Mouse (Mus musculus) urinary bladder, adult 18-20 months (tissue): Measurements from ENCODE around the gene Nsd1.
"Not testable (repeated sequence)": the region's sequence is repeated elsewhere in the genome, so short reads cannot be mapped to it uniquely, and the experiment has no call there.

Experiments
- DNase-seq, 2 experiments: peaks; one replicate each; pipeline ENCODE4 v3.0.0; 2022; ENCODE audit warnings: low spot score in 2 of 2, mixed read lengths in 2 of 2

Gene Nsd1

DNA sequence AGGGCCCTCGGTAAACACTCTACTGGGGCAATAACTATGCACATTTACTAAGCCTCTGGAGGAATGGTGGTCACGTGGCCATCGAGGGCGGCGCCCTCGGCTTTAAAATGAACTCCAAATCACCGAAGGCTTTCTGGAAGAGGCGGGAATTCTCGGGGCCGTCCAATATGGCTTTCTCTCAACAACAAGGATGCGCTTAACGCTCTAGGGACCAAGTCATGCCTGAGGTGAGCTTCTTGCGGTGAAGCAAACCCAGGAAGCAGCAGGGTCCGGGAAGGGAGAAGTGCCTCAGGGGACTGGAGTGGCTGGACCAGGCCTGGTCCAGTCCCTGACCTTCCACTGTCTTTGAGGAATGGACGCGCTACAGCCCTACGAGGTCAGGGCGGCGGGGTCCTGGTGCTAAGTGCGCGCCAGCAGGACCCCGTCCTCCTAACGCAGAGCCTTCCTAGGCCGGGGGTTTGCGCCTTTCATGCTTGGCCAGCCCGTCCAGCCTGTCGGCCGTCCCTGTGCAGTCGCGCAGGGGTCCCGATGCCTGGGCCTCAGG, at the start of gene Nsd1:
TSS of gene Nsd1 (plus strand) at position 134 of the 544 bp plus-strand sequence.
- DNase-seq, result no peak

DNA sequence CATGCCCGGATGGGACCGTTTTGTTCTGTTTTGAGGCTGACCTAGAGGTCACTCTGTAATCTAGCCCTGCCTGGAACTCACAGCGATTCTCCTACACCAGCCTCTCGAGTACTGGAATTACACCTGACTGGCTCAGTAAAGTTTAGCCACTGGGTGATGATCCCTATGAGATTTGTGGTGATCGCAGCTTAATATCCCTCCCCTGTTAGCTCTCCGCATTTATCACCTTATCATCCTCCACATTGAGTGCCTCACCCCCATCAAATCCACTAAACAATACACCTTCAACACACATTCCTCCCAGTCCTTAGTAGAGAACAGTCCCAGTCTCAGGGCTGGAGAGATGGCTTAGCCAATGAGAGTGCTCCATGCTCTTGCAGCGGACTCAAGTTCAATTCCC, 47.2 kb upstream of the Nsd1 start:
- no peak for DNase-seq

DNA sequence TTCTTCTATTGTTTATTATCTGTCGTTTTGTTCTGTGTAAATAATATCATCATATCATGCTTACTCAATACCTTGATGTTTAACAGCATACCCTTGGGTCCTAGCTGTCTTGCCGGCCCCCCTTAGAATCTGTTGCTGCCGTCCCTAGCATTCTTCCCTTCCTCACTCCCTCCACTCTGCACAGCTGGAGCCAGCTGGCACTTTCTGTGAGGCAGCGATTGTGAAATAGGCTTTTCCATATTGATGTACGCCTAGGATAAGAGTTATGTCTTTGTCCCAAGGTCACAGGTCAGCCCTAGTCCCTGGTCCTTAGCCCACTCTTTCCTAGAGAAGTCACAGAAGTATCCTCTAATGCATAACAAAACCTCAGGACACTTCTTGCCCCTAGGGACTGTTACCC, 46.0 kb upstream of the Nsd1 start:
- DNase-seq, result no peak

DNA sequence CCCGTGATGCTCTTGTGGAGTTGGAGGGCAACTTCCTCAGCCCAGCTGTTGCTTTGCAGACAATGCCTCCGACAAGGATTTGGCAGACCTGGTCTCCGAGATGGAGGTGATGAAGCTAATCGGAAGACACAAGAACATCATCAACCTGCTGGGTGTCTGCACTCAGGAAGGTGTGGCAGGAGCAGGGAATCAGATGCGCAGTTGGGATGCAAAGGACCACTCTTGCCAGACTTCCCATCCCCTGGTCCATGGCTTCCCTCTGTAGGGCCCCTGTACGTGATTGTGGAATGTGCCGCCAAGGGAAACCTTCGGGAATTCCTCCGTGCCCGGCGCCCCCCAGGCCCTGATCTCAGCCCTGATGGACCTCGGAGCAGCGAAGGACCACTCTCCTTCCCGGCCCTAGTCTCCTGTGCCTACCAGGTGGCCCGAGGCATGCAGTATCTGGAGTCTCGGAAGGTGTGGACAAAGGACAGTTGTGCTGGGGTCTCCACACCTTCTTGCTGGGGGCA, 43.7 kb upstream of the Nsd1 start:
- DNase-seq, result no peak

DNA sequence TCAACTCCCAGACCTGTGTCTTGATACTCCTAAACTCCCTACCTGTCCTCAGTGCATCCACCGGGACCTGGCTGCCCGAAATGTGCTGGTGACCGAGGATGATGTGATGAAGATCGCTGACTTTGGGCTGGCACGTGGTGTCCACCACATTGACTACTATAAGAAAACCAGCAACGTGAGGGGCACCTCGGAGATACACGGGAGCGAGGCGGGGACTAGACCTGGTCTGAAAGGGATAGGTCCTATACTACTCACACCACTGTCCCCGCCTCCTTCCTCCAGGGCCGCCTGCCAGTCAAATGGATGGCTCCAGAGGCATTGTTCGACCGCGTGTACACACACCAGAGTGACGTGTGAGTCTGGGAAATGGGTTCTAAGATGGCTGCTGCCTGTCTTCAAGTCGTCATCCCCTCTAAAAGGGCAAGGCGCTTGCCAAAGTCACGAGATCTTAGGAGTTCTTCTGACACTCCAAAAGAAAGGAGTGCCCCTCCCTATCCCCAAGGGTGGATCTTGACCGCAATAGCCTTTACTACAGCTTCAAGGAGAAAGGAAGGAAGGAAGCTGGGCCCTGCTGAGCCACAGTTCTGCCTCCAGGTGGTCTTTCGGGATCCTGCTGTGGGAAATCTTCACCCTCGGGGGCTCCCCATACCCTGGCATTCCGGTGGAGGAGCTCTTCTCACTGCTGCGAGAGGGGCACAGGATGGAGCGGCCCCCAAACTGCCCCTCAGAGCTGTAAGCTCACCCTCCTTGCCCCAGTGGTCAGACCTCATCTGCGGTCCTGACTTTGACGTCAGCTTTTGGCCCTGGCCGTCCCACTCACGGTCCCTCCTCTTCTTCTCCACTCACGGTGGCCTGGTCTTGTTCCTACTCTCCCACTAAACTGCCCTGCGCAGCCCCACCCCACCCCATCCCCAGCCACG, 42.5 kb upstream of the Nsd1 start:
- no peak for DNase-seq

DNA sequence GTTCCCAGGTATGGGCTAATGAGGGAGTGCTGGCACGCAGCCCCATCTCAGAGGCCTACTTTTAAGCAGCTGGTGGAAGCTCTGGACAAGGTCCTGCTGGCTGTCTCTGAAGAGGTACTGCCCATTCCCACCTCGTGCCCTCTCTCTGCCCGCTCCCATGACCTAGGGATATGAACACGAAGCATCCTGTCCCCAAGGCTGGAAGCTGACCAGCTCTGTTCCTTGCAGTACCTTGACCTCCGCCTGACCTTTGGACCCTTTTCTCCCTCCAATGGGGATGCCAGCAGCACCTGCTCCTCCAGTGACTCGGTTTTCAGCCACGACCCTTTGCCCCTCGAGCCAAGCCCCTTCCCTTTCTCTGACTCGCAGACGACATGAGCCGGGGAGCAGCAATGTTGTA, 41.8 kb upstream of the Nsd1 start:
- DNase-seq, result no peak

DNA sequence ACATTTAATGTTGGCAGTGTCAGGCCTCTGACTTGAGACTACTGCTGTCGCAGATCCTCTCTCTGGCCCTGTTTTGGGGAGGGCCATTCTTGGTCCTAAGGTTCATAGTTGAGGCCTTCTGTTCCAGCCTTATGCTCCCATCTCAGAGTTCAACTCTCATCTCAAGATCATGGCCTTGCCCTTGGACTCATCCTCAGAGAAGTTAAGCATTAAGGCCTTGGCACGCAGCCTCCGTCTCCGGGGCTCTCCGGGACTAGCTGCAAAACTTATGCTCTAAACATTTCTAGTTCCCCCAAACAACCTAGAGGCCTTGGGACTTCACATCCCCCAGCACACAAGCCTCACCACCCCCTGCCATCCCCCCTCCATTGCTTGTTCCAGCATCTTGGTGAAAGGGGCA, 41.3 kb upstream of the Nsd1 start:
- DNase-seq, result no peak

DNA sequence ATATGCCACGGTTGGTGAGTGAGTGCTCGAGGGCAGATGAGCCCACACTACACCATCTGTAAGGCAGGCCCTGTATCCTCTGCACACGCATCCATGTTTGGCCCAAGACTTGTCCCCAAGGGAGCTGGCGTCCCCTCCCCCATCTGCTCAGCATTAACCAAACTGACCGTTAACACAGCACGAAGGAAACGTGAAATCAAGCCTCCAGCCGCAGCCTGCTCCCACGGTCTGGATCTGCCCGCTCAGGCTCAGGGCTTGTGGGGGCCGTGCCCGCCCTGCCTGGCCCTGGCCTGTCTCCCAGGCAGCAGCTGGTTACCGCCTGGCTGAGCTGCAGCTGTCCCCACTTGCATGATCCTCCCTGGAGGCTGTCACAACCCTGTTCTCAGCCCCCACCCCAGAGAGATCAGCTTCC, 40.6 kb upstream of the Nsd1 start:
- no peak for DNase-seq

DNA sequence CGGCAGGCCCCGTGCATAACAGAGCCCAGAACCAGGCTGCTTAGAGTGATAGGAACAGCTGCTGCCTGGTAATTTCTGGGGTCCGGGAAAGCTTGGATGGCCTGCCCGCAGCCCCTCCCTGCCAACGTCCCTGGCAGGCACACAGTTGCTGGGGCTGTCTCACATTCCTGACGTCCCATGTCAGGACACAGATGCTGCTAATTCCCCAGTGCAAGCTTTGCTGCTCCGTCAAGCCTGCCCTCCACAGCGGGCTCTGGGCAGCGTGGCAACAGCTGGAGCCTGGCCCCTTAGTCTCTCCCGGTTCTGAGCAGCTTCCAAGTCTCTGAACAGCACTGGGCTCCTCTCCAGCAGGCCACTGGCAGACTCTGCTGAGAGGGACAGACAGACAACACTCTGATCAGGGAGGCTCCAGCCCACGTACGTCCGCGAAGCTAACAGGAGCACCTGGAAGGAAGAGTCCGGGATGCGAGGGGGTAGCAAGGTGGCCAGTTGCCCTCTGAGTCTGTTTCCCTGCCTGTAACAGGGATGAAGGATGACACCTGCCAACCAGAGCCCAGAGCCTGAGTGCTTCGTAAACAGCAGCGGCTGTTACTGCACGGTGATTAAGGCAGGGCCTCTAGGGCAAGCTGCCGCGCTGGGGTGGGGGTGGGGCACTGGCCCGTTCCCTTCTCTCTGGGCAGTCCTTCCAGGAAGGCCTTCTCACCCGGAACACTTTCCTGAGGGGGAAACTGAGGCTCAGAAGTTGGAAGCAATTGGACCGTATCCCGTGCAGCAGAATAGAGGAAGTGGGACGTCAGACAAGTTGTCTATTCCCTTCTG, 37.9 kb upstream of the Nsd1 start:
- DNase-seq, result no peak

DNA sequence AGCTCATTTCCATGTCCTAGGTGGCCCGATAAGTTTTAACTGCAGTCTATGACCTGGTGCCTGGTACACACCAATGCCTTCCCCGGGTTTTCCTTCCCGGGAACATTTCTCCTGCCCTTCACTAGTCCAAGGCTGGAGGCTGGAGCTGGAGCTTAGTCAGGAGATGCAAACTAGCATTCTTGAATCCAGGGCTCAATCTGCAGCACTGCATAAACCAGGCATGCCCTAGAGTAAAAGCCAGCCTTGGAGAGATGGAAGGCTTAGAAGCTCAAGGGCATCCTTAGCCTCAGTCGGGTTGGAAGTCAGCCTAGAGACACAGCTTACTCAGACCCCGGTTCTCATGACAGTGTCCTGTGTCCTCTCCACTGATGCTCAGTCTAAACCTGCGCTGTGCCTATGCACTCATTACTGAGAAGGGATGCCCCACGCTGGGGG, 37.2 kb upstream of the Nsd1 start:
- no peak for DNase-seq

DNA sequence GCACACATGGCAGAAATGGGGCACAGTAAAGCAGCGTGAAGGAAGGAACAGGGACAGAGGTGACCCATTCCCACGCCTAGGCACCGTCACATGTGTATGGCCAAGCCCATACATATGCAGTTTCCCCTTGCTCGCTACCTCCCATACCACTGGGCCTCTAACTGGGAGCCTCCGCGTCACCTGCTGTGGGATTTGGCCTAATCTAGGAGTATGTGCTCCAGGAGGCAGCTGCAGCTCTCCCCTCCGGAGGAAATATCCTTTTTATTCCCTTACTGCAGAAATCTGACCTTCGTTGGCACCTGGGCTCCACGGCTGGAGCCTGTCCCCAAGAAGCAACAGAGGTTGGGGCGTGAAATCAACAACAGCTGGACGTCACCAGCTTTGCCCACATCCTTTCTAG, 35.2 kb upstream of the Nsd1 start:
- no peak for DNase-seq

DNA sequence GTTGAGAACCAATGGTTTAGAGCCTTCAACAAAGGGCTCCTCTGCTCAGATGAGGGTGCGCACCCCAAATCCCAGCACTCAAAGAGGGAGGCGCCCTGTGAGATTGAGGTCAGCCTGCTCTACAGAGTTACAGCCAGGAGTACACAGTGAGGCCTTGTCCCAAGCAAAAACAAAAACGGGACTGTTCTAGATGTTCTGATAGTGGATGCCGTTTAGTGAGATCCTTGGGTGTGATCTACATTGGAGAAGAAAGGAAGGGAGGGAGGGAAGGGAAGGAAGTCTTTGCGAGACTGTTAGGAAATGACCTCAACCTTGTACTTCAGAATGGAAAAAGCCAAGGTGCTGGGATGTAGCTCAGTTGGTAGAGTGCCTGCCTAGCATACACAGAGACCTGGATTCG, 33.3 kb upstream of the Nsd1 start:
- no peak for DNase-seq

DNA sequence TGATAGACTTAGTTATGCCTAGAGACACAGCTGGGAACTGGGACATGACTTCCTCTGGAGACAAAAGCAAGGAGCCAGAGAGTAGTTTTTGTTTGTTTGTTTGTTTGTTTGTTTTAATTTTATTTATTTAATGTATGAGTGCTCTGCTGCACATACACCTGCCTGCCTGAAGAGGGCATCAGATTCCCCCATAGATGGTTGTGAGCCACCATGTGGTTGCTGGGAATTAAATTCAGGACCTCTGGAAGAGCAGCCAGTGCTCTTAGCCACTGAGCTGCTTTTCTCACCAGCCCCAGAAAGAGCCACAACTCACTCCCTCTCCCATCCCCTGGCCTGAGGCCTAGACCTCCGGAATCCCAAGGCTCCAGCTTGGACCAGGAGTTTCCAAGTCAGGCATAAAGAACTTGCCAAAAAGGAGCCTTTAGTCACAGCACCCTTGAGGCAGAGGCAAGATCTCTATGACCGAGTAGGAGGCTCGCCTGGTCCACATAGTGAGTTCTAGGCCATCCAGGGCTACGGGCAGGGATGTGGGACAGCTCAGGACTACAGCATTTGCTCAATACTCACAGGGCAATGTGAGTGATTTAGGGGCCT, 31.6 kb upstream of the Nsd1 start:
- no peak for DNase-seq

DNA sequence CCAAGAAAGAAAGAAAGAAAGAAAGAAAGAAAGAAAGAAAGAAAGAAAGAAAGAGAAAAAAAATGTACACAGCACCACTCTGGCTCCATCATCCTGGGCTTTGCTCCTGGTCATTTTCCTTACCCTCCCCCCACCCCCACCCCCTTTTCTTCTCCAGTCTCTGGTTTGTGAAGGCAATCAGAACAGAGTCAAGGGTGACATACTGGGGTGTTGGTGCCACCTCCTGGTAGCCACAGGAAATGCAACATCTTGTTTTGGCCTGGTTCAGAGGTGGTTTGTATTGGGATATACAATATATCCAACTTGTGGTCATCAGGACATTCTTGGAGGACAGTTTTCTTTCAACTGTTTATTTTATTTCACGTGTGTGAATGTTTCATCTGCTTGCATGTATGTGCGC, 31.0 kb upstream of the Nsd1 start:
- peak; percentile 44 to 52 for DNase-seq

DNA sequence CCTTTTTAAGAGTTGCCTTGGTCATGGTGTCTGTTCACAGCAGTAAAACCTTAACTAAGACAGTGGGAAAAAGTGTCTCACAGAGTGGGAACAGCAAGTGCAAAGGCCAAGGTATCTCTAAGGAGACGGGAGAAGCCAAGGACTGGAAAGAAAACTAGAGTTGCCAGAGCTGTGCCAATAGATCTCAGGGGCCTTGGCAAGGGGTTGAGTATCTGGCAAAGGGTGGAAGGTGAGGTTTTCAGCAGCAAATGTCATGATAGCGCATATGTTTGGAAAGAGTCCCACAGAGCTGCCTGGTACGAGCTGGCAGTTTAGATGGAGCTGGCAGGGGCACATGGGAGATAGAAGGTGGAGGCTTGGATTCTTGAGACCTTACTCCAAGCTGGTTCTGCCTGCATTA, 30.0 kb upstream of the Nsd1 start:
- no peak for DNase-seq

DNA sequence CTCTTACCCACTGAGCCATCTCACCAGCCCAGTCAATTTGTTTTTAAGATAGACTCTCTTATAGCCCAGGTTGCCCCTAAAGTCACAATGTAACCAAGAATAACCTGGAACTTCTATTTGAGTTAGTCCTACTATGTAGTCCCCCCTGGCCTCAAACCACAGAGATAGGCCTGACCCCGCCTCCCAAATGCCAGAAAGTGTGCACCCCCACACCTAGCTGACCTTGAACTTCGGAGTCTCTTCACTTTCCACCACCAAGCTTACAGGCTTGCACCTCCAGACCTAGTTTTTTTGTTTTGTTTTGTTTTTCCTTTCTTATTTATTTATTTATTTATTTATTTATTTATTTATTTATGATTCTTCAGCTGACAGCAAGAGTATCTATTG, 27.8 kb upstream of the Nsd1 start:
- no peak for DNase-seq

DNA sequence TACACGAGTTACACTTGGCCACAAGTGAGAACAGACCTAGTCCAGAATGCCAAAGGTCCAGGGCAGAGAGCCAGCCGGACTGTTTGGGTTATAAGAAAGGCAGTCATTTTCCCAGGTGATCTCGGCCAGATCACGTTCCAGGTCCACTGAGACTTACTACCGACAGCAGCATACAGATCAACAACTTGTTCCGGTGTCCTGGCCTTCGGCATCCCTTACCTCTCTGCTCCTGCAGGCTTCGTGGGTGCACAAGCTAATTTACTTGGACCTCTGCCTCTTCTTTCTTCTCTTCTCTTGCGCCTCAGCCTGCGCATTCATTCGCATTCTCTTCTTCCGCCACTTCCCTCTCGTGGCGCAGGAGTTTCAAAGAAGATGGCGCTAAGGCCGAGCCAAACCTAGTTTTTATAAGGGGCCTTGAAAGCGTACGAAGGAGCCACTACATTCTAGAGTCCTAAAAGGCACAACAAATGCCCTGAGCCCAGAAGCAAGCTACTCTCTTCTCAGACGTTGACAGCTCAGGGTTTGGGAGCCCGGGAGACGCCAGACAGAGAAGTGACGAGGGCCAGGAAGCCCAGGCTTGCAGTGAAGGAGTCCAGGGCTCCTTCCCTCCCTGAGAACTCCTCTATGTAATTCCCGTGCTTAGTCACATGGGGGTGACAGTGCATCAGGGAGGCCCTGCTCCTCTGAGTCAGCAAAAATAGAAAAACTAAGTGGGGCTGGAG, 27.2 kb upstream of the Nsd1 start:
- peak; percentile 70 to 75 for DNase-seq

DNA sequence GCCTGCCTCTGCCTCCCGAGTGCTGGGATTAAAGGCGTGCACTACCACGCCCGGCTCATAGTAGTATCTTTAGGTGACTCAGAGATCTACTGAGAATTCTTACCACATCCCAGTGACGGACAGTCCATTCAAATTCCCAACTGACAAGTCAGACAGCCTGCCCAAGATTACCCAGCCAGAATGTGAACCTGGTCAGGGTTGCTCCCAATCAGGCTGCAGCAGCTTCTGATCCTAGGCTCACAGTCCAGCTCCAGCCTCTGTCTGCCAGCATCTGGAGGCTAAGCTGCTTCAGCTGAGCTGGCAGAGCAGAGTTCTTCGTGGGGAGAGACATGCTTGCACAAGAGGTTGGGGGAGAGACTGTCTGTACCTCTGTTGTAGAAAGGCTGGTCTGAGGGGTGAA, 26.2 kb upstream of the Nsd1 start:
- no peak for DNase-seq

DNA sequence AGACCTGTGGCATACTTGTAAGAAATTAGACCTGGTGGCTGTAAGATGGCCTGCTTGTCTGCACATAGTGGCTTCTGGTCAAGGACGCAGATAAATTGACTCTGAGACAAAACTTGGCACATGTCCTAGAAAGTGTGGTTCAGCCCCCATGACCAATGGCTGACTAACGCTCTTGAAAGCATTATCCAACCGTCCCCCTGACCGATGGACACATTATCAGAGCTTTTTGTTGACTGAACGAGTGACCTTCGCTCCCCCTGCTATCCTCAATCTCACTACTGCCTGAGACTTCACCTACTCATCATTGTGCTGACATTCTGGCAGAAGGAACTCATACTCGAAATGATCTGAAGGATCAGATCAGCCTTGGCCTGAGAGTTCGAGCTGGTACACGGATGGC, 22.5 kb upstream of the Nsd1 start:
- not testable (repeated sequence) for DNase-seq

DNA sequence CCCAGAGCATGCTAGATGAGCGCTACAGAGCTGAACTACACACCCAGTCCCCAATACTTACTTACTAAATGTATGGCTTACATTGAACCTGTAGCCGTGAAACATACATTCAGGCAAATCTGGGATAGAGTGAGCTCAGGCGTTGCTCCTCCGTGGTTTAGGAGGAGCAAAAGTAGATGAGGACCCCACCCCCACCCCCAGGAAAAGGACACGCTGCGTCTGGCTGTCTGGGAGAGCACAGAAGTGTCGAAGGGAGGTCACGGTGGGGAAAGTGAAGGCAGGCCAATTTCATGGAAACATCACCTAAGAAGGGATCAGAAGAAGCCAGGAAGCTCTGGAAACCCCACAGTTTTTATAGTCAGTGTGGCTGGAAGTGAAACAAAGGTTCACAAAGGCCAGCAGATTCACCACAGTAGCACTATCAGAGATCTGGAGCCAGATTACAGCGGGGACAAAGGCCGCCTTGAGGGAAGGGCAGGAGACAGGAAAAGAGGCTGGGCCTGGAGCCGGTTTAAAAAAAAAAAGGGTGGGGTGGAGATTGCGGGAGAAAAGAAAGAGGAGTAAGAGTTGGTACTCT, 20.0 kb upstream of the Nsd1 start:
- no peak for DNase-seq
